In genomic region chr14:13554631-13555030, GRCm38 (mm10) we compare ENCODE assay signal across 19 mouse cellular contexts.
DNase-seq lines count a peak whose midpoint lies in the region; ATAC-seq lines count a peak whose summit lies in the region.
"Had no signal": no experiment of that assay in that cellular context is flagged by ENCODE, and none has a peak within 500 bp of the region (broad histone marks: within the 10 kb centered on the region; RNA-seq: fewer than 3 reads in every experiment).

No protein-coding gene starts in this region.

- no peak for ATAC-seq in frontal cortex, adult (ENCODE audit: low TSS enrichment)
- ATAC-seq: forebrain, embryonic 15.5 days; intestine, embryonic 15.5 days; Patski had no signal

- DNase-seq in adrenal gland, postnatal 10 days = peak; percentile 4
- DNase-seq in adrenal gland, postnatal 36 days = no peak
- peak; percentile 16 to 37 for DNase-seq in cerebellum, postnatal 14 days
- DNase-seq in cerebellum, adult 11 months = no peak
- DNase-seq in right cerebral cortex, postnatal 10 days (ENCODE audit: low spot score in 2 of 2) = peak; percentile 25 to 33
- no peak for DNase-seq in right cerebral cortex, postnatal 4 days
- DNase-seq: adrenal gland, adult 8-10 months; B cell, adult 2 months; gastrocnemius, postnatal 10 days; gastrocnemius, postnatal 36 days; heart, adult 2 months; heart, postnatal 14 days; heart, postnatal 4 days; kidney, adult 11 months; kidney, adult 8-10 months had no signal

Comparison
In these comparisons a context has a peak if more than half of its experiments do, and no peak if none do; other contexts are left out.
1. DNase-seq: peak in adrenal gland, postnatal 10 days (single experiment), cerebellum, postnatal 14 days (2 of 2) and right cerebral cortex, postnatal 10 days (2 of 2); none in adrenal gland, postnatal 36 days (0 of 2), cerebellum, adult 11 months (single experiment) and right cerebral cortex, postnatal 4 days (single experiment).